Mouse (Mus musculus): ENCODE data around the gene Slc44a5. TPM values are rescaled to one million over a fixed set of nuclear protein-coding genes. Genes with fewer than 3 reads are reported as not detected.
"Not testable (repeated sequence)": the region's sequence is repeated elsewhere in the genome, so short reads cannot be mapped to it uniquely, and the experiment has no call there.

The Slc44a5 gene
- total RNA-seq, 2 experiments from 2014 or later: 14.7 to 17.4 TPM

GRCm38 (mm10) chr3:154133986-154134385 is 160.8 kb downstream of the Slc44a5 start:
- DNase-seq (ENCODE audit: extremely low spot score in 1 of 2, low spot score in 2 of 2): no peak
- intact Hi-C loops (cut with DNase I): no loop called here

- intact Hi-C loops (cut with DNase I): no loop called here
- DNase-seq (ENCODE audit: extremely low spot score in 1 of 2, low spot score in 2 of 2): no peak
Observed at GRCm38 (mm10) chr3:154134701-154135100, 161.5 kb downstream of the Slc44a5 start.

GRCm38 (mm10) chr3:154136501-154136900 is 163.3 kb downstream of the Slc44a5 start:
- intact Hi-C loops (cut with DNase I): no loop called here
- no peak for DNase-seq (ENCODE audit: extremely low spot score in 1 of 2, low spot score in 2 of 2)

- intact Hi-C loops (cut with DNase I): no loop called here
- no peak for DNase-seq (ENCODE audit: extremely low spot score in 1 of 2, low spot score in 2 of 2)
Observed at GRCm38 (mm10) chr3:154141346-154141745, 168.1 kb downstream of the Slc44a5 start.

- peak in 1 of 2 experiments; percentile 20 for DNase-seq (ENCODE audit: extremely low spot score in 1 of 2, low spot score in 2 of 2)
- intact Hi-C loops (cut with DNase I): no loop called here
Observed at GRCm38 (mm10) chr3:154142618-154143017, 169.4 kb downstream of the Slc44a5 start.

GRCm38 (mm10) chr3:154145750-154146149 is 172.5 kb downstream of the Slc44a5 start:
- no peak for DNase-seq (ENCODE audit: extremely low spot score in 1 of 2, low spot score in 2 of 2)
- intact Hi-C loops (cut with DNase I): no loop called here

- intact Hi-C loops (cut with DNase I): no loop called here
- DNase-seq (ENCODE audit: extremely low spot score in 1 of 2, low spot score in 2 of 2): no peak
Observed at GRCm38 (mm10) chr3:154149778-154150177, 176.5 kb downstream of the Slc44a5 start.

- intact Hi-C loops (cut with DNase I); DNase-seq (ENCODE audit: extremely low spot score in 1 of 2, low spot score in 2 of 2): not testable (repeated sequence)
Observed at GRCm38 (mm10) chr3:154153541-154153940, 180.3 kb downstream of the Slc44a5 start.

GRCm38 (mm10) chr3:154165882-154166281 is 192.6 kb downstream of the Slc44a5 start:
- intact Hi-C loops (cut with DNase I): no loop called here
- DNase-seq (ENCODE audit: extremely low spot score in 1 of 2, low spot score in 2 of 2): no peak

- peak; percentile 40 to 44 for DNase-seq (ENCODE audit: extremely low spot score in 1 of 2, low spot score in 2 of 2)
- intact Hi-C loops (cut with DNase I): no loop called here
Observed at GRCm38 (mm10) chr3:154171881-154172592, 198.8 kb downstream of the Slc44a5 start.

- intact Hi-C loops (cut with DNase I): no loop called here
- no peak for DNase-seq (ENCODE audit: extremely low spot score in 1 of 2, low spot score in 2 of 2)
Observed at GRCm38 (mm10) chr3:154172593-154172965, 199.3 kb downstream of the Slc44a5 start.

GRCm38 (mm10) chr3:154173556-154173955 is 200.3 kb downstream of the Slc44a5 start:
- intact Hi-C loops (cut with DNase I): no loop called here
- peak in 1 of 2 experiments; percentile 68 for DNase-seq (ENCODE audit: extremely low spot score in 1 of 2, low spot score in 2 of 2)

GRCm38 (mm10) chr3:154174031-154174430 is 200.8 kb downstream of the Slc44a5 start:
- intact Hi-C loops (cut with DNase I): no loop called here
- DNase-seq (ENCODE audit: extremely low spot score in 1 of 2, low spot score in 2 of 2): no peak

- intact Hi-C loops (cut with DNase I): no loop called here
- no peak for DNase-seq (ENCODE audit: extremely low spot score in 1 of 2, low spot score in 2 of 2)
Observed at GRCm38 (mm10) chr3:154174766-154175165, 201.5 kb downstream of the Slc44a5 start.

GRCm38 (mm10) chr3:154177665-154178305 is 204.5 kb downstream of the Slc44a5 start:
- no peak for DNase-seq (ENCODE audit: extremely low spot score in 1 of 2, low spot score in 2 of 2)
- intact Hi-C loops (cut with DNase I): no loop called here

- intact Hi-C loops (cut with DNase I): no loop called here
- DNase-seq (ENCODE audit: extremely low spot score in 1 of 2, low spot score in 2 of 2): no peak
Observed at GRCm38 (mm10) chr3:154179423-154179920, 206.2 kb downstream of the Slc44a5 start.

GRCm38 (mm10) chr3:154182987-154183386 is 209.8 kb downstream of the Slc44a5 start:
- DNase-seq (ENCODE audit: extremely low spot score in 1 of 2, low spot score in 2 of 2): no peak
- intact Hi-C loops (cut with DNase I): no loop called here

GRCm38 (mm10) chr3:154183957-154184356 is 210.7 kb downstream of the Slc44a5 start:
- DNase-seq (ENCODE audit: extremely low spot score in 1 of 2, low spot score in 2 of 2): no peak
- intact Hi-C loops (cut with DNase I): no loop called here

- no peak for DNase-seq (ENCODE audit: extremely low spot score in 1 of 2, low spot score in 2 of 2)
- intact Hi-C loops (cut with DNase I): no loop called here
Observed at GRCm38 (mm10) chr3:154188668-154189067, 215.4 kb downstream of the Slc44a5 start.

GRCm38 (mm10) chr3:154192328-154193030 is 219.2 kb downstream of the Slc44a5 start:
- intact Hi-C loops (cut with DNase I): no loop called here

More at GRCm38 (mm10) chr3:154192328-154193030, 219.2 kb downstream of the Slc44a5 start:
- DNase-seq (ENCODE audit: extremely low spot score in 1 of 2, low spot score in 2 of 2): peak in 1 of 2 experiments; percentile 44

Measured in left cerebral cortex, postnatal 10 days (tissue).